Comparison of ENCODE assay signal across 10 mouse cellular contexts in the genomic region with DNA sequence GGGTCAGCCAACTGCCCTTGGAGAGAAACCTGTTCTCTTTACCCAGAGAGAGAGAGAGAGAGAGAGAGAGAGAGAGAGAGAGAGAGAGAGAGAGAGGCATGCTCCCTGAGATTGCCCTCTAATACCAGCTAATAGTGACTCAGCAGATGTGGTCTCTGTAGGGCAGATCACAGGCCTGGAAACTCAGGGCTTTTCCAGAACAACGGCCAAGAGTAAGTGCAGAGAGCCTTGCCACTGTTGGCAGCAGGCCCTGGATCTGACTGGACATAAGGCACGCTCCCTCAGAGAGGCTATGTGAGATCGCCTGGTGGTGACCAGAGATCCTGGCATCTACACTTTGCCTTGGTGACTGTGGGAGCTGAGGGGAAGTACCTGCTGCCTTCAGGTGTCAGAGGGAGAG. TPM values are rescaled to one million over a fixed set of nuclear protein-coding genes. Genes with fewer than 3 reads are reported as not detected.
DNase-seq lines count a peak whose midpoint lies in the region; ATAC-seq lines count a peak whose summit lies in the region.
"Had no signal": no experiment of that assay in that cellular context is flagged by ENCODE, and none has a peak within 500 bp of the region (broad histone marks: within the 10 kb centered on the region; RNA-seq: fewer than 3 reads in every experiment).

No protein-coding gene starts in this region.

- H3K4me3 ChIP-seq in kidney, embryonic 16.5 days (ENCODE audit: low read length), result no peak overlapping the region
- H3K4me3 ChIP-seq in stomach, embryonic 16.5 days (replicated peaks; ENCODE audit: low read length), result no peak overlapping the region
- no peak overlapping the region for H3K4me3 ChIP-seq in forebrain, embryonic 12.5 days (replicated peaks)
- H3K4me3 ChIP-seq: liver, embryonic 15.5 days had no signal

- no peak overlapping the region for H3K4me2 ChIP-seq in kidney, embryonic 16.5 days (replicated peaks; ENCODE audit: low read depth, low read length)
- H3K4me2 ChIP-seq in stomach, embryonic 16.5 days (ENCODE audit: low read depth, low read length), result no peak overlapping the region
- no peak overlapping the region for H3K4me2 ChIP-seq in forebrain, embryonic 12.5 days
- H3K4me2 ChIP-seq: liver, embryonic 15.5 days had no signal

- peak; percentile 93 for ATAC-seq in cerebellum, adult (ENCODE audit: insufficient number of reproducible peaks, low FRiP score, low TSS enrichment)
- peak; percentile 52; the same call in 1 of the 2 replicates for ATAC-seq in kidney, embryonic 16.5 days (ENCODE audit: low FRiP score, low TSS enrichment)
- ATAC-seq in stomach, embryonic 16.5 days (ENCODE audit: insufficient read depth, low FRiP score), result peak; percentile 40; the same call in 1 of the 2 replicates
- no peak for ATAC-seq in forebrain, embryonic 12.5 days (ENCODE audit: low FRiP score)

- H3K9me3 ChIP-seq in kidney, embryonic 16.5 days (ENCODE audit: low read length), result no peaks in the 10 kb centered on the region
- no peaks in the 10 kb centered on the region for H3K9me3 ChIP-seq in stomach, embryonic 16.5 days (replicated peaks; ENCODE audit: control insufficient read depth, low read length)
- H3K9me3 ChIP-seq in forebrain, embryonic 12.5 days, result no peaks in the 10 kb centered on the region
- H3K9me3 ChIP-seq: liver, embryonic 15.5 days had no signal

- H3K27ac ChIP-seq in kidney, embryonic 16.5 days (ENCODE audit: low read length), result no peak overlapping the region
- H3K27ac ChIP-seq in stomach, embryonic 16.5 days (ENCODE audit: low read length), result no peak overlapping the region; the same call in 1 of the 2 replicates
- H3K27ac ChIP-seq in forebrain, embryonic 12.5 days, result no peak overlapping the region
- H3K27ac ChIP-seq: liver, embryonic 15.5 days had no signal

- WGBS in kidney, embryonic 16.5 days, result 67% methylated on average over 3 of the region's 3 CpGs
- WGBS in stomach, embryonic 16.5 days, result 54% methylated on average over 3 of the region's 3 CpGs
- WGBS in forebrain, embryonic 12.5 days, result 81% methylated on average over 3 of the region's 3 CpGs

- DNase-seq in cerebellum, postnatal 4 days (ENCODE audit: low spot score in 2 of 2), result no peak
- peak; percentile 87 for DNase-seq in adrenal gland, postnatal 10 days
- DNase-seq in gastrocnemius, adult 8-10 months (ENCODE audit: low spot score in 2 of 2), result peak; percentile 62 to 70
- no peak for DNase-seq in frontal cortex, postnatal 14 days (ENCODE audit: low spot score in 2 of 2)

- no peaks in the 10 kb centered on the region for H3K36me3 ChIP-seq in kidney, embryonic 16.5 days (ENCODE audit: insufficient read depth, low read length)
- no peaks in the 10 kb centered on the region for H3K36me3 ChIP-seq in stomach, embryonic 16.5 days (ENCODE audit: control insufficient read depth, insufficient read depth, low read length)
- no peaks in the 10 kb centered on the region for H3K36me3 ChIP-seq in forebrain, embryonic 12.5 days (replicated peaks)
- H3K36me3 ChIP-seq: liver, embryonic 15.5 days had no signal

- no peak overlapping the region for H3K9ac ChIP-seq in kidney, embryonic 16.5 days (replicated peaks; ENCODE audit: low read length)
- no peak overlapping the region for H3K9ac ChIP-seq in stomach, embryonic 16.5 days (ENCODE audit: low read length)
- H3K9ac ChIP-seq in forebrain, embryonic 12.5 days, result no peak overlapping the region
- H3K9ac ChIP-seq: liver, embryonic 15.5 days had no signal

- H3K27me3 ChIP-seq in kidney, embryonic 16.5 days (ENCODE audit: insufficient read depth, low read length), result no peaks in the 10 kb centered on the region
- no peaks in the 10 kb centered on the region for H3K27me3 ChIP-seq in stomach, embryonic 16.5 days (ENCODE audit: control insufficient read depth, insufficient read depth, low read length)
- H3K27me3 ChIP-seq in forebrain, embryonic 12.5 days, result 0 out of 2 replicates have a peak, but pooled peaks cover 5% of the 10 kb centered on the region

- peaks cover 14% of the 10 kb centered on the region for H3K4me1 ChIP-seq in kidney, embryonic 16.5 days (ENCODE audit: insufficient read depth, low read length)
- H3K4me1 ChIP-seq in stomach, embryonic 16.5 days (ENCODE audit: control insufficient read depth, insufficient read depth, low read length), result peaks cover 3% of the 10 kb centered on the region
- no peaks in the 10 kb centered on the region for H3K4me1 ChIP-seq in forebrain, embryonic 12.5 days

RNA-seq across cellular contexts. Expression of gene Ephx1, which starts 10.9 kb away (rescaled TPM):
- total RNA-seq in adrenal gland, postnatal 10 days (2021), result 10 to 100 TPM; 61.5 to 67.2 TPM
- 10 to 100 TPM; 14.5 to 20.7 (median 16.2) TPM for total RNA-seq in gastrocnemius, adult 8-10 months (2022)
- polyA plus RNA-seq in kidney, embryonic 16.5 days (2015; fragmentation: Nextera tagmentation; extraction: Ambion mirVana), result 7.1 and 8.3 TPM in 2 replicates
- 16.9 and 19.6 TPM in 2 replicates for polyA plus RNA-seq in stomach, embryonic 16.5 days (2015; fragmentation: Nextera tagmentation; extraction: Ambion mirVana)
- 0.95 and 1.3 TPM in 2 replicates for polyA plus RNA-seq in forebrain, embryonic 12.5 days (2016; fragmentation: Nextera tagmentation; extraction: Ambion mirVana)

RNA-seq across cellular contexts. Expression of gene 9130409I23Rik, which starts 41.3 kb away (rescaled TPM):
- total RNA-seq in adrenal gland, postnatal 10 days (2021), result under 1 TPM in 1 of 2 experiments, not detected in 1; 0.12 TPM
- total RNA-seq in gastrocnemius, adult 8-10 months (2022), result not detected
- 0.09 TPM in 1 of 2 replicates, not detected in the other for polyA plus RNA-seq in kidney, embryonic 16.5 days (2015; fragmentation: Nextera tagmentation; extraction: Ambion mirVana)
- polyA plus RNA-seq in stomach, embryonic 16.5 days (2015; fragmentation: Nextera tagmentation; extraction: Ambion mirVana), result 0.09 TPM in 1 of 2 replicates, not detected in the other
- not detected in 2 replicates for polyA plus RNA-seq in forebrain, embryonic 12.5 days (2016; fragmentation: Nextera tagmentation; extraction: Ambion mirVana)
- polyA plus RNA-seq: cortical plate, adult 2 months had no signal

Comparison
In these comparisons a context has a peak if more than half of its experiments do, and no peak if none do; other contexts are left out.
1. DNase-seq: peak in adrenal gland, postnatal 10 days (single experiment) and gastrocnemius, adult 8-10 months (2 of 2); none in cerebellum, postnatal 4 days (0 of 2) and frontal cortex, postnatal 14 days (0 of 2).